Mouse (Mus musculus) layer of hippocampus, postnatal 10 days (tissue): ENCODE measurements at regions not wholly inside any gene's neighbourhood (a gene's known extent, or its start where the extent isn't known, plus 50 kb on each side); places are given as distances from the start of the nearest gene placed in this dataset.
"Not testable (repeated sequence)": the region's sequence is repeated elsewhere in the genome, so short reads cannot be mapped to it uniquely, and the experiment has no call there.

ENCODE experiments used
- DNase-seq, 2 experiments: peaks; one replicate each; pipeline ENCODE4 v3.0.0; 2021; ENCODE audit warnings: low spot score in 2 of 2

GRCm38 (mm10) chr2:78020516-78020915, 74.3 kb upstream of the Cwc22 start:
- DNase-seq: no peak

- DNase-seq: no peak
These were observed 73.7 kb upstream of the Cwc22 start for GRCm38 (mm10) chr2:78019916-78020315.

- DNase-seq: not testable (repeated sequence)
These were observed 66.3 kb upstream of the Cwc22 start for GRCm38 (mm10) chr2:78012441-78012840.

GRCm38 (mm10) chr2:78011821-78012220, 65.6 kb upstream of the Cwc22 start:
- no peak for DNase-seq

GRCm38 (mm10) chr2:78011051-78011800, 65.1 kb upstream of the Cwc22 start:
- DNase-seq: no peak

GRCm38 (mm10) chr2:78010066-78010690, 64.0 kb upstream of the Cwc22 start:
- no peak for DNase-seq

GRCm38 (mm10) chr2:78008094-78008493, 61.9 kb upstream of the Cwc22 start:
- no peak for DNase-seq

GRCm38 (mm10) chr2:78005402-78006021, 59.3 kb upstream of the Cwc22 start:
- DNase-seq: no peak

GRCm38 (mm10) chr2:78004426-78004825, 58.3 kb upstream of the Cwc22 start:
- no peak for DNase-seq
